Mouse (Mus musculus) heart, embryonic 14.5 days (tissue): ENCODE data around the gene Srgap3. TPM values are rescaled to one million over a fixed set of nuclear protein-coding genes. Genes with fewer than 3 reads are reported as not detected.

Experiments
- ATAC-seq: fragments of 200-750 bp; cut with Nextera tagmentation; 2 replicates; pipeline ENCODE4 v1.8.0; 2017; ENCODE audit warnings: low read depth, moderate TSS enrichment; ENCODE audit not compliant: insufficient number of reproducible peaks, insufficient read depth, low FRiP score
- H3K27ac ChIP-seq, 2 experiments: fragments of 200-500 bp in 1 of 2; fragments of 300-500 bp in 1 of 2; sonication (generic) in 1 of 2; replicated peaks in 1 of 2; 2 replicates each; pipeline ENCODE4 v1.5.1; 2012 to 2014; ENCODE audit warnings: low read depth in 2 of 2, low read length in 2 of 2, control low read depth in 1 of 2, mild to moderate bottlenecking in 1 of 2, mixed read lengths in 1 of 2; ENCODE audit not compliant: control insufficient read depth in 1 of 2, insufficient read depth in 1 of 2
- H3K27me3 ChIP-seq: fragments of 300-500 bp; sonication (generic); 2 replicates; pipeline ENCODE4 v1.6.1; 2014; ENCODE audit warnings: mild to moderate bottlenecking, low read length, control low read depth; ENCODE audit not compliant: control insufficient read depth, insufficient read depth
- H3K36me3 ChIP-seq: fragments of 300-500 bp; sonication (generic); 2 replicates; pipeline ENCODE4 v1.6.1; 2014; ENCODE audit warnings: mild to moderate bottlenecking, control low read depth, low read length, mixed read lengths; ENCODE audit not compliant: control insufficient read depth, insufficient read depth
- H3K4me1 ChIP-seq, 2 experiments: fragments of 200-500 bp in 1 of 2; fragments of 300-500 bp in 1 of 2; sonication (generic) in 1 of 2; 2 replicates each; pipeline ENCODE4 v1.6.1; 2012 to 2014; ENCODE audit warnings: low read length in 2 of 2, control low read depth in 1 of 2, mixed read lengths in 1 of 2; ENCODE audit not compliant: control insufficient read depth in 2 of 2, insufficient read depth in 2 of 2
- H3K4me2 ChIP-seq: fragments of 300-500 bp; sonication (generic); 2 replicates; pipeline ENCODE4 v1.6.1; 2014; ENCODE audit warnings: mild to moderate bottlenecking, low read length
- H3K4me3 ChIP-seq, 2 experiments: fragments of 200-500 bp in 1 of 2; fragments of 300-500 bp in 1 of 2; sonication (generic) in 1 of 2; 2 replicates each; pipeline ENCODE4 v1.5.1; 2012 to 2014; ENCODE audit warnings: low read length in 2 of 2, mild to moderate bottlenecking in 2 of 2, control low read depth in 1 of 2, low read depth in 1 of 2, moderate library complexity in 1 of 2; ENCODE audit not compliant: control insufficient read depth in 1 of 2, insufficient read depth in 1 of 2
- H3K9ac ChIP-seq: fragments of 300-500 bp; sonication (generic); 2 replicates; pipeline ENCODE4 v1.6.1; 2014; ENCODE audit warnings: mild to moderate bottlenecking, low read length
- H3K9me3 ChIP-seq: fragments of 300-500 bp; sonication (generic); 2 replicates; pipeline ENCODE4 v1.6.1; 2016; ENCODE audit warnings: low read length, control low read depth; ENCODE audit not compliant: control insufficient read depth
- WGBS: fragments of 180-500 bp; shearing (Covaris S2); extraction: QIAGEN DNeasy Blood & Tissue Kit; methylation state at CpG from one replicate; pipeline ENCODE4 v1.1.7; 2014; 5-methylcytosine and 5-hydroxymethylcytosine counted together
- polyA plus RNA-seq: library from polyadenylated mRNA; unstranded; fragments of >200 nt; fragmentation: Nextera tagmentation; extraction: Ambion mirVana; gene quantifications from 2 replicates; pipeline ENCODE4 v1.2.1, GENCODE M21; 2014

Srgap3 gene
- polyA plus RNA-seq, 1 experiment from 2014 or later = 1.1 TPM

DNA sequence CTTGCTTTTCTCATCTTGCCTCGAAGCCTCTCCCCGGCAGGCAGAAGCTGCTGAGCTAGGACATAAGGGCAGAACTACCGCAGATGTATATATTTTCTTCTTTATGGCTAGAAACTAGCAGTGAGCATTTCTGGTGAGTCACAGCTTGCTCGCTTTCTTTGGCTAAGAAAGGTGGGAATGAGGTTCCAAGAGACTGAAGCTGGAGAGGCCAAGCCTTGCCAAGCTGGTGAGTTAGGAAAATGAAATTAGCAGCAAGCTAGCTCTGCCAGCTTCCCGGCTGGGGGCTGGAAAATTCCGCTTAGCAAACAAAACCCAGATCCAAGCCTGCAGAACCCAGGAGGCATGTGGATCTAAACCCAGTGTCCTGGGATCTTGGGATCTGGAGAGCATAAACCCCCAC is 124.0 kb downstream of the Srgap3 start:
- H3K4me1 ChIP-seq = no peaks in the 10 kb centered on the region
- no peak overlapping the region for H3K27ac ChIP-seq
- no peaks in the 10 kb centered on the region for H3K36me3 ChIP-seq
- H3K9me3 ChIP-seq = no peaks in the 10 kb centered on the region
- H3K9ac ChIP-seq = no peak overlapping the region
- H3K4me2 ChIP-seq = no peak overlapping the region
- no peak overlapping the region for H3K4me3 ChIP-seq
- no peak for ATAC-seq
- H3K27me3 ChIP-seq = no peaks in the 10 kb centered on the region
- 76% methylated on average over 6 of the region's 6 CpGs for WGBS

GRCm38 (mm10) chr6:112820298-112820992 is 126.6 kb downstream of the Srgap3 start:
- Histone ChIP-seq H3K4me3 (no peak overlapping the region), H3K9ac (no peak overlapping the region), H3K27ac (no peak overlapping the region), H3K4me2 (no peak overlapping the region), H3K36me3 (no peaks in the 10 kb centered on the region), H3K4me1 (no peaks in the 10 kb centered on the region), H3K27me3 (no peaks in the 10 kb centered on the region), H3K9me3 (no peaks in the 10 kb centered on the region)
- 66% methylated on average over 8 of the region's 8 CpGs for WGBS
- no peak for ATAC-seq

DNA sequence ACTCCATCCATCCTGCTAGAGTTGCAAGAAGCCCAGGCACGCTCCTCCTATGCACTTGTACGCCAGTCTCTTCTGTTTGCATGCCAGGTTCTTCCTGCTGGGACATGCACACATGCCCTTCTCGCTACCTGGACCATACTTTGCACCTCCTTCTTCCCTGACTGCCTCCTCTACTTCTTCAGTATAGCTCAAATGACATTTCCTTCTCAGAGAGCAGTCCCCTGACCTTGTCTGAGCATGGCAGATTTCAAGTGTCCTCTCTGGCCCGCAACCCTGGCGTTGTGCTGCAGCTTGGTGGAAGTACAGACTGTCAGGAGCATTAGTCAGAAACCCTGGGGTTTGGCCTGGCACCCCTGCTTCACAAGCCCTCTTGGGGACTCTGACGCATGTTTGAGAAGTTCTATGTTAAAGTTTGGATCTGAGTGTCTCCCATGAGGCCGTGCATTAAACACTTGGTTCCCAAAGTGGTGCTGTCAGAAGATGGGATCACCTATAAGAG is 128.6 kb downstream of the Srgap3 start:
- WGBS = 85% methylated on average over 7 of the region's 7 CpGs
- Histone ChIP-seq H3K4me3 (no peak overlapping the region), H3K4me2 (no peak overlapping the region), H3K36me3 (no peaks in the 10 kb centered on the region), H3K9ac (no peak overlapping the region), H3K9me3 (no peaks in the 10 kb centered on the region), H3K27ac (no peak overlapping the region), H3K4me1 (no peaks in the 10 kb centered on the region), H3K27me3 (no peaks in the 10 kb centered on the region)
- no peak for ATAC-seq

- Histone ChIP-seq H3K4me2 (no peak overlapping the region), H3K27ac (no peak overlapping the region), H3K36me3 (no peaks in the 10 kb centered on the region), H3K9ac (no peak overlapping the region), H3K4me1 (no peaks in the 10 kb centered on the region), H3K27me3 (no peaks in the 10 kb centered on the region), H3K9me3 (no peaks in the 10 kb centered on the region), H3K4me3 (no peak overlapping the region)
- ATAC-seq = no peak
- 83% methylated on average over 6 of the region's 6 CpGs for WGBS
Measured at GRCm38 (mm10) chr6:112815604-112816003, 131.5 kb downstream of the Srgap3 start.

- Histone ChIP-seq H3K36me3 (no peaks in the 10 kb centered on the region), H3K27ac (no peak overlapping the region), H3K9me3 (no peaks in the 10 kb centered on the region), H3K4me2 (no peak overlapping the region), H3K4me1 (no peaks in the 10 kb centered on the region), H3K4me3 (no peak overlapping the region), H3K9ac (no peak overlapping the region), H3K27me3 (no peaks in the 10 kb centered on the region)
- ATAC-seq = no peak
- 49% methylated on average over 5 of the region's 5 CpGs for WGBS
Measured at GRCm38 (mm10) chr6:112814525-112815086, 132.5 kb downstream of the Srgap3 start.

- Histone ChIP-seq H3K36me3 (no peaks in the 10 kb centered on the region), H3K4me3 (no peak overlapping the region), H3K4me2 (no peak overlapping the region), H3K9ac (no peak overlapping the region), H3K27me3 (no peaks in the 10 kb centered on the region), H3K4me1 (no peaks in the 10 kb centered on the region), H3K27ac (no peak overlapping the region), H3K9me3 (no peaks in the 10 kb centered on the region)
- WGBS = 87% methylated on average over 7 of the region's 7 CpGs
- ATAC-seq = no peak
Measured at GRCm38 (mm10) chr6:112812884-112813283, 134.2 kb downstream of the Srgap3 start.

DNA sequence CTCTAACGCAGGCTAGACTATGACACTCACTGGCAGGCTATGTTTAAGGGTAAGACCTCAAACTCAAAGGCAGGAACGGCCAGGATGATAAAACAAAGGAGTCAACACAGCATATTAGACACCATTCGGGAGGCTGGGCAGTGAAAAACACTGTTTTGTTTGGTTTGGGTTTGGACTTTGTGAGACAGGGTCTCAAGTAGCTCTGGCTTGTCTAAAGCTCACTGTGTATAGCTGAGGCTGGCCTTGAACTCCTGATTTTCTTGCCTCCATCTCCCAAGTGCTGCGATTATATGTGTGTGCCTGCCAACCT is 136.6 kb downstream of the Srgap3 start:
- WGBS = 73% methylated on average over 4 of the region's 4 CpGs

More for the DNA sequence above, 136.6 kb downstream of the Srgap3 start:
- H3K27ac ChIP-seq = no peak overlapping the region
- no peaks in the 10 kb centered on the region for H3K36me3 ChIP-seq
- no peak overlapping the region for H3K4me2 ChIP-seq
- no peak for ATAC-seq
- no peak overlapping the region for H3K4me3 ChIP-seq
- no peaks in the 10 kb centered on the region for H3K9me3 ChIP-seq
- no peak overlapping the region for H3K9ac ChIP-seq
- no peaks in the 10 kb centered on the region for H3K4me1 ChIP-seq
- H3K27me3 ChIP-seq = no peaks in the 10 kb centered on the region
